Mouse (Mus musculus) myocyte (in vitro differentiated cells): ENCODE measurements around the gene Lmtk2. TPM values are rescaled to one million over a fixed set of nuclear protein-coding genes. Genes with fewer than 3 reads are reported as not detected.

Source experiments
- H3K27me3 ChIP-seq: one replicate; pipeline ENCODE4 v1.6.1; 2011; ENCODE audit not compliant: control insufficient read depth, insufficient read depth, insufficient read length
- H3K36me3 ChIP-seq: one replicate; pipeline ENCODE4 v1.6.1; 2011; ENCODE audit not compliant: control insufficient read depth, insufficient read depth
- H3K4me2 ChIP-seq: one replicate; pipeline ENCODE4 v1.6.1; 2011; ENCODE audit warnings: low read depth, control low read depth
- H3K4me3 ChIP-seq: one replicate; pipeline ENCODE4 v1.5.1; 2011; ENCODE audit warnings: mild to moderate bottlenecking, control low read depth, moderate library complexity
- H3K79me2 ChIP-seq: one replicate; pipeline ENCODE4 v1.6.1; 2011; ENCODE audit not compliant: control insufficient read depth, insufficient read depth
- H3ac ChIP-seq: one replicate; pipeline ENCODE4 v1.6.1; 2011; ENCODE audit not compliant: control insufficient read depth, insufficient read length
- CEBPB ChIP-seq: IDR thresholded peaks from 2 replicates; pipeline ENCODE4 v1.6.1; 2011; ENCODE audit warnings: mild to moderate bottlenecking, moderate library complexity; ENCODE audit not compliant: poor library complexity, insufficient read depth, severe bottlenecking
- E2F4 ChIP-seq: IDR thresholded peaks from one replicate; pipeline ENCODE4 v1.6.1; 2011; ENCODE audit warnings: mild to moderate bottlenecking, control low read depth, moderate library complexity; ENCODE audit not compliant: insufficient read depth
- MAX ChIP-seq: IDR thresholded peaks from one replicate; pipeline ENCODE4 v1.6.1; 2011; ENCODE audit warnings: low read depth, mild to moderate bottlenecking, control low read depth
- MYOD1 ChIP-seq, 3 experiments: IDR thresholded peaks; one replicate each; pipeline ENCODE4 v1.6.1; 2011; ENCODE audit warnings: control low read depth in 2 of 3, low read depth in 2 of 3, mild to moderate bottlenecking in 2 of 3, moderate library complexity in 1 of 3; ENCODE audit not compliant: insufficient read length in 2 of 3, control insufficient read depth in 1 of 3
- MYOG ChIP-seq, 3 experiments: IDR thresholded peaks; one replicate each; pipeline ENCODE4 v1.6.1; 2011; ENCODE audit warnings: control low read depth in 2 of 3, low read depth in 2 of 3, mild to moderate bottlenecking in 2 of 3; ENCODE audit not compliant: insufficient read length in 2 of 3, control insufficient read depth in 1 of 3, insufficient read depth in 1 of 3
- POLR2A ChIP-seq: IDR thresholded peaks from one replicate; pipeline ENCODE4 v1.6.1; 2011; ENCODE audit warnings: low read depth, mild to moderate bottlenecking, control low read depth, moderate library complexity; ENCODE audit not compliant: insufficient read length
- POLR2AphosphoS2 ChIP-seq: IDR thresholded peaks from one replicate; pipeline ENCODE4 v1.6.1; 2011; ENCODE audit warnings: low read depth, control low read depth; ENCODE audit not compliant: insufficient read length
- REST ChIP-seq: IDR thresholded peaks from one replicate; pipeline ENCODE4 v1.6.1; 2011; ENCODE audit warnings: mild to moderate bottlenecking, control low read depth, moderate library complexity; ENCODE audit not compliant: insufficient read depth, insufficient read length
- SRF ChIP-seq: IDR thresholded peaks from one replicate; pipeline ENCODE4 v1.6.1; 2011; ENCODE audit warnings: low read depth; ENCODE audit not compliant: control insufficient read depth, insufficient read length
- TCF12 ChIP-seq: IDR thresholded peaks from one replicate; pipeline ENCODE4 v1.6.1; 2011; ENCODE audit warnings: mild to moderate bottlenecking, control low read depth; ENCODE audit not compliant: poor library complexity, insufficient read depth, severe bottlenecking
- TCF3 ChIP-seq: IDR thresholded peaks from one replicate; pipeline ENCODE4 v1.6.1; 2011; ENCODE audit warnings: low read depth, control low read depth; ENCODE audit not compliant: insufficient read length
- USF1 ChIP-seq: IDR thresholded peaks from one replicate; pipeline ENCODE4 v1.6.1; 2011; ENCODE audit warnings: low read depth, mild to moderate bottlenecking, control low read depth, moderate library complexity
- polyA plus RNA-seq: library from polyadenylated mRNA; unstranded; fragments of >200 nt; fragmentation: generic; extraction: Trizol; gene quantifications from one replicate; pipeline ENCODE4 v1.2.1, GENCODE M21; 2012; ENCODE audit warnings: missing spikeins

The Lmtk2 gene
- polyA plus RNA-seq, 1 experiment: 4.7 TPM

GRCm38 (mm10) chr5:144226220-144226619, 126.0 kb downstream of the Lmtk2 start:
- no peaks in the 10 kb centered on the region for H3K27me3 ChIP-seq
- no peaks in the 10 kb centered on the region for H3K79me2 ChIP-seq
- no peak overlapping the region for H3K4me2 ChIP-seq
- no peak overlapping the region for H3ac ChIP-seq
- H3K4me3 ChIP-seq: no peak overlapping the region
- TF ChIP-seq CEBPB (no peak), TCF12 (no peak), MYOG (IDR thresholded peaks at IDR 0.05; ENCODE audit: control insufficient read depth in 1 of 3, insufficient read depth in 1 of 3, insufficient read length in 2 of 3, low read depth in 2 of 3) (no peak), POLR2AphosphoS2 (no peak), TCF3 (no peak), MAX (no peak), USF1 (no peak), SRF (no peak), REST (no peak), E2F4 (no peak), MYOD1 (IDR thresholded peaks at IDR 0.05; ENCODE audit: control insufficient read depth in 1 of 3, insufficient read length in 2 of 3, low read depth in 2 of 3) (no peak)
- no peaks in the 10 kb centered on the region for H3K36me3 ChIP-seq

GRCm38 (mm10) chr5:144230216-144230615, 130.0 kb downstream of the Lmtk2 start:
- Histone ChIP-seq H3K4me2 (no peak overlapping the region), H3K36me3 (no peaks in the 10 kb centered on the region), H3K27me3 (no peaks in the 10 kb centered on the region), H3K4me3 (no peak overlapping the region), H3K79me2 (no peaks in the 10 kb centered on the region), H3ac (no peak overlapping the region)
- no peak for TF ChIP-seq USF1
- TF ChIP-seq TCF12: no peak

GRCm38 (mm10) chr5:144231410-144231809, 131.2 kb downstream of the Lmtk2 start:
- Histone ChIP-seq H3ac (no peak overlapping the region), H3K27me3 (no peaks in the 10 kb centered on the region), H3K4me3 (no peak overlapping the region), H3K36me3 (no peaks in the 10 kb centered on the region), H3K79me2 (no peaks in the 10 kb centered on the region), H3K4me2 (no peak overlapping the region)
- TF ChIP-seq POLR2AphosphoS2 (no peak), E2F4 (no peak), TCF12 (no peak), MAX (no peak), TCF3 (no peak), USF1 (no peak), MYOD1 (IDR thresholded peaks at IDR 0.05; ENCODE audit: control insufficient read depth in 1 of 3, insufficient read length in 2 of 3, low read depth in 2 of 3) (no peak)

- H3ac ChIP-seq: no peak overlapping the region
- no peaks in the 10 kb centered on the region for H3K79me2 ChIP-seq
- TF ChIP-seq E2F4 (no peak), CEBPB (no peak), MYOG (IDR thresholded peaks at IDR 0.05; ENCODE audit: control insufficient read depth in 1 of 3, insufficient read depth in 1 of 3, insufficient read length in 2 of 3, low read depth in 2 of 3) (no peak), TCF12 (no peak), POLR2AphosphoS2 (no peak), USF1 (no peak), MAX (no peak), POLR2A (no peak), TCF3 (no peak), MYOD1 (IDR thresholded peaks at IDR 0.05; ENCODE audit: control insufficient read depth in 1 of 3, insufficient read length in 2 of 3, low read depth in 2 of 3) (no peak), REST (no peak), SRF (no peak)
These were observed 132.3 kb downstream of the Lmtk2 start for GRCm38 (mm10) chr5:144232531-144232930.

GRCm38 (mm10) chr5:144234222-144234621, 134.0 kb downstream of the Lmtk2 start:
- no peaks in the 10 kb centered on the region for H3K79me2 ChIP-seq
- no peak overlapping the region for H3ac ChIP-seq
- no peak overlapping the region for H3K4me3 ChIP-seq
- no peak overlapping the region for H3K4me2 ChIP-seq
- H3K36me3 ChIP-seq: no peaks in the 10 kb centered on the region
- TF ChIP-seq POLR2A: no peak
- TF ChIP-seq MYOG (IDR thresholded peaks at IDR 0.05; ENCODE audit: control insufficient read depth in 1 of 3, insufficient read depth in 1 of 3, insufficient read length in 2 of 3, low read depth in 2 of 3): no peak
- no peak for TF ChIP-seq TCF3
- TF ChIP-seq REST: no peak
- no peak for TF ChIP-seq USF1
- TF ChIP-seq MYOD1 (IDR thresholded peaks at IDR 0.05; ENCODE audit: control insufficient read depth in 1 of 3, insufficient read length in 2 of 3, low read depth in 2 of 3): no peak
- no peak for TF ChIP-seq POLR2AphosphoS2
- no peak for TF ChIP-seq MAX
- TF ChIP-seq TCF12: no peak
- no peak for TF ChIP-seq E2F4
- TF ChIP-seq CEBPB: no peak
- TF ChIP-seq SRF: no peak
- no peaks in the 10 kb centered on the region for H3K27me3 ChIP-seq

More at GRCm38 (mm10) chr5:144232531-144232930, 132.3 kb downstream of the Lmtk2 start:
- no peak overlapping the region for H3K4me2 ChIP-seq
- H3K27me3 ChIP-seq: no peaks in the 10 kb centered on the region
- H3K4me3 ChIP-seq: no peak overlapping the region
- H3K36me3 ChIP-seq: no peaks in the 10 kb centered on the region
